Mouse (Mus musculus): ENCODE measurements around the gene Blcap. TPM values are rescaled to one million over a fixed set of nuclear protein-coding genes. Genes with fewer than 3 reads are reported as not detected.
A peak's percentile ranks its signal among the peaks of the same experiment; 100 is the strongest.
"Not testable (repeated sequence)": the region's sequence is repeated elsewhere in the genome, so short reads cannot be mapped to it uniquely, and the experiment has no call there.

Gene Blcap
- 225 and 231 TPM in 2 replicates for polyA plus RNA-seq (2012; rRNA removed)

- peak; percentile 82 for DNase-seq (ENCODE audit: low read depth)
- TF ChIP-seq CTCF (IDR thresholded peaks at IDR 0.05; ENCODE audit: borderline replicate concordance, extremely low read depth, insufficient read depth, insufficient read length) (peak; percentile 75; the same call in 1 of the 2 replicates), POLR2A (IDR thresholded peaks at IDR 0.05; ENCODE audit: borderline replicate concordance, extremely low read depth, insufficient read depth, insufficient read length, poor library complexity, severe bottlenecking) (no peak)
Measured at GRCm38 (mm10) chr2:157571224-157571832, at the start of gene Blcap. Gene Blcap (minus strand): TSS chr2:157571274.

GRCm38 (mm10) chr2:157618393-157618792 lies 47.3 kb upstream of the Blcap start:
- no peak for DNase-seq (ENCODE audit: low read depth)
- TF ChIP-seq POLR2A (IDR thresholded peaks at IDR 0.05; ENCODE audit: borderline replicate concordance, extremely low read depth, insufficient read depth, insufficient read length, poor library complexity, severe bottlenecking) (no peak), CTCF (IDR thresholded peaks at IDR 0.05; ENCODE audit: borderline replicate concordance, extremely low read depth, insufficient read depth, insufficient read length) (no peak)

- TF ChIP-seq POLR2A (IDR thresholded peaks at IDR 0.05; ENCODE audit: borderline replicate concordance, extremely low read depth, insufficient read depth, insufficient read length, poor library complexity, severe bottlenecking) (no peak), CTCF (IDR thresholded peaks at IDR 0.05; ENCODE audit: borderline replicate concordance, extremely low read depth, insufficient read depth, insufficient read length) (no peak)
- peak; percentile 59 for DNase-seq (ENCODE audit: low read depth)
Measured at GRCm38 (mm10) chr2:157613997-157614396, 42.9 kb upstream of the Blcap start.

- no peak for DNase-seq (ENCODE audit: low read depth)
- no peak for TF ChIP-seq POLR2A (IDR thresholded peaks at IDR 0.05; ENCODE audit: borderline replicate concordance, extremely low read depth, insufficient read depth, insufficient read length, poor library complexity, severe bottlenecking)
- no peak for TF ChIP-seq CTCF (IDR thresholded peaks at IDR 0.05; ENCODE audit: borderline replicate concordance, extremely low read depth, insufficient read depth, insufficient read length)
Measured at GRCm38 (mm10) chr2:157611735-157612134, 40.7 kb upstream of the Blcap start.

GRCm38 (mm10) chr2:157607542-157608236 lies 36.6 kb upstream of the Blcap start:
- no peak for TF ChIP-seq POLR2A (IDR thresholded peaks at IDR 0.05; ENCODE audit: borderline replicate concordance, extremely low read depth, insufficient read depth, insufficient read length, poor library complexity, severe bottlenecking)
- no peak for TF ChIP-seq CTCF (IDR thresholded peaks at IDR 0.05; ENCODE audit: borderline replicate concordance, extremely low read depth, insufficient read depth, insufficient read length)
- peak; percentile 49 for DNase-seq (ENCODE audit: low read depth)

- peak; percentile 100 for TF ChIP-seq CTCF (IDR thresholded peaks at IDR 0.05; ENCODE audit: borderline replicate concordance, extremely low read depth, insufficient read depth, insufficient read length)
- TF ChIP-seq POLR2A (IDR thresholded peaks at IDR 0.05; ENCODE audit: borderline replicate concordance, extremely low read depth, insufficient read depth, insufficient read length, poor library complexity, severe bottlenecking) = no peak
- peak; percentile 83 for DNase-seq (ENCODE audit: low read depth)
Measured at GRCm38 (mm10) chr2:157605025-157605675, 34.1 kb upstream of the Blcap start.

- TF ChIP-seq CTCF (IDR thresholded peaks at IDR 0.05; ENCODE audit: borderline replicate concordance, extremely low read depth, insufficient read depth, insufficient read length) (no peak), POLR2A (IDR thresholded peaks at IDR 0.05; ENCODE audit: borderline replicate concordance, extremely low read depth, insufficient read depth, insufficient read length, poor library complexity, severe bottlenecking) (no peak)
- DNase-seq (ENCODE audit: low read depth) = no peak
Measured at GRCm38 (mm10) chr2:157601435-157601839, 30.4 kb upstream of the Blcap start.

GRCm38 (mm10) chr2:157596876-157597566 lies 25.9 kb upstream of the Blcap start:
- TF ChIP-seq CTCF (IDR thresholded peaks at IDR 0.05; ENCODE audit: borderline replicate concordance, extremely low read depth, insufficient read depth, insufficient read length) = no peak
- TF ChIP-seq POLR2A (IDR thresholded peaks at IDR 0.05; ENCODE audit: borderline replicate concordance, extremely low read depth, insufficient read depth, insufficient read length, poor library complexity, severe bottlenecking) = no peak
- no peak for DNase-seq (ENCODE audit: low read depth)

GRCm38 (mm10) chr2:157585351-157585750 lies 14.3 kb upstream of the Blcap start:
- not testable (repeated sequence) for DNase-seq (ENCODE audit: low read depth)

GRCm38 (mm10) chr2:157572786-157573185 lies 1.7 kb upstream of the Blcap start:
- TF ChIP-seq POLR2A (IDR thresholded peaks at IDR 0.05; ENCODE audit: borderline replicate concordance, extremely low read depth, insufficient read depth, insufficient read length, poor library complexity, severe bottlenecking) = no peak
- no peak for TF ChIP-seq CTCF (IDR thresholded peaks at IDR 0.05; ENCODE audit: borderline replicate concordance, extremely low read depth, insufficient read depth, insufficient read length)
- peak; percentile 38 for DNase-seq (ENCODE audit: low read depth)

- TF ChIP-seq POLR2A (IDR thresholded peaks at IDR 0.05; ENCODE audit: borderline replicate concordance, extremely low read depth, insufficient read depth, insufficient read length, poor library complexity, severe bottlenecking) = no peak
- no peak for TF ChIP-seq CTCF (IDR thresholded peaks at IDR 0.05; ENCODE audit: borderline replicate concordance, extremely low read depth, insufficient read depth, insufficient read length)
- no peak for DNase-seq (ENCODE audit: low read depth)
Measured at GRCm38 (mm10) chr2:157569796-157570485, 1.1 kb downstream of the Blcap start.
